Mouse (Mus musculus) lung, embryonic 15.5 days (tissue): ENCODE results near the gene Aldh3a1. TPM values are rescaled to one million over a fixed set of nuclear protein-coding genes. Genes with fewer than 3 reads are reported as not detected.

Experiments
- ATAC-seq: fragments of 200-750 bp; cut with Nextera tagmentation; 2 replicates; pipeline ENCODE4 v1.8.0; 2017; ENCODE audit warnings: moderate number of reproducible peaks, borderline replicate concordance; ENCODE audit not compliant: low FRiP score, low TSS enrichment; ENCODE audit errors: extremely low read depth
- H3K27ac ChIP-seq: fragments of 300-500 bp; sonication (generic); 2 replicates; pipeline ENCODE4 v1.5.1; 2015; ENCODE audit warnings: moderate library complexity, mild to moderate bottlenecking, inconsistent platforms
- H3K27me3 ChIP-seq: fragments of 300-500 bp; sonication (generic); 2 replicates; pipeline ENCODE4 v1.6.1; 2015; ENCODE audit warnings: inconsistent platforms
- H3K36me3 ChIP-seq: fragments of 300-500 bp; sonication (generic); 2 replicates; pipeline ENCODE4 v1.6.1; 2015; ENCODE audit warnings: inconsistent platforms
- H3K4me1 ChIP-seq: fragments of 300-500 bp; sonication (generic); 2 replicates; pipeline ENCODE4 v1.6.1; 2015; ENCODE audit warnings: inconsistent platforms
- H3K4me2 ChIP-seq: fragments of 300-500 bp; sonication (generic); 2 replicates; pipeline ENCODE4 v1.6.1; 2015; ENCODE audit warnings: inconsistent platforms, mild to moderate bottlenecking, moderate library complexity
- H3K4me3 ChIP-seq: fragments of 300-500 bp; sonication (generic); 2 replicates; pipeline ENCODE4 v1.5.1; 2015; ENCODE audit warnings: mild to moderate bottlenecking, inconsistent platforms
- H3K9ac ChIP-seq: fragments of 300-500 bp; sonication (generic); 2 replicates; pipeline ENCODE4 v1.6.1; 2015; ENCODE audit warnings: inconsistent platforms
- H3K9me3 ChIP-seq: fragments of 300-500 bp; sonication (generic); 2 replicates; pipeline ENCODE4 v1.6.1; 2016; ENCODE audit warnings: inconsistent platforms
- WGBS: fragments of 180-500 bp; shearing (Covaris S2); methylation state at CpG from one replicate; pipeline ENCODE4 v1.1.7; 2015; 5-methylcytosine and 5-hydroxymethylcytosine counted together
- polyA plus RNA-seq: library from polyadenylated mRNA; unstranded; fragments of >200 nt; fragmentation: Nextera tagmentation; extraction: Ambion mirVana; gene quantifications from 2 replicates; pipeline ENCODE4 v1.2.1, GENCODE M21; 2015

Gene Aldh3a1
- polyA plus RNA-seq, 1 experiment from 2014 or later, result 0.22 TPM

DNA sequence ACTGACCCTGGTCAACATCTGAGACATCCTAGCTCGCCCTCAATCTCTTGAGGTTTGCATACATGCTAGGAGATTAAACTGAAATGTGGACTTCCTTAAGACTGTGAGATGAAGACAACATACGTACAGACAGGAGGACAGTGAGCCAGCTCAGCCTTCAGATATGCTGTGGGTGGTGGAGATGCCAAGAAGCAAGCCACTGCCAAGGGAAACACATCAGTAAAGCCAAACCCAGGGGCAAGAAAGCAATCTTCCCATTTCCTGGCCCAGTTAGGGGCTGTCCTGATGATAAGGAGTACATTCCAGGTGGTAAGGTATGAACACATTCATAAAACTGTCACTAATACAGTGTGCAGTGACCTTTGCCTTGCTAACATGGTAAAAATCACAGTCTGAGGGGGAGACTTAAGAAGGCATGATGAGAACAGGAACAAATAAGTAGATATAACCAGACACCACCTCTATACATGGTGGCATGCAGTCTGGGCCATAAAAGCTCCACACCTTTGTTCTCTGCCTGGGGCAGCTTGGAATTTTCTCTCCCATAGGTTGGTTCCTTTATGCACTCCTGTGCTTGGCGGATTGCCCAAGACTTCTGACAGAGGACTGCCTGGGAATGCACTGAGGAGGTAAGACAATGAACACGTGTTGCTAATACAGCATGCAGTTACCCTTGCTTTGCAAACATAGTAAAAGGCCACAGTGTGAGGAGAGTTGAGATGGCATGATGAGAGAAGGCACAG is 7.5 kb upstream of the Aldh3a1 start:
- 59% methylated on average over 4 of the region's 4 CpGs for WGBS
- peaks cover 8% of the 10 kb centered on the region; the same call in 1 of the 2 replicates for H3K4me1 ChIP-seq
- H3K9ac ChIP-seq, result no peak overlapping the region
- H3K4me2 ChIP-seq, result no peak overlapping the region
- no peaks in the 10 kb centered on the region for H3K9me3 ChIP-seq
- no peaks in the 10 kb centered on the region for H3K36me3 ChIP-seq
- H3K4me3 ChIP-seq, result no peak overlapping the region
- no peak overlapping the region for H3K27ac ChIP-seq
- H3K27me3 ChIP-seq, result no peaks in the 10 kb centered on the region
- ATAC-seq, result no peak; the same call in 1 of the 2 replicates

DNA sequence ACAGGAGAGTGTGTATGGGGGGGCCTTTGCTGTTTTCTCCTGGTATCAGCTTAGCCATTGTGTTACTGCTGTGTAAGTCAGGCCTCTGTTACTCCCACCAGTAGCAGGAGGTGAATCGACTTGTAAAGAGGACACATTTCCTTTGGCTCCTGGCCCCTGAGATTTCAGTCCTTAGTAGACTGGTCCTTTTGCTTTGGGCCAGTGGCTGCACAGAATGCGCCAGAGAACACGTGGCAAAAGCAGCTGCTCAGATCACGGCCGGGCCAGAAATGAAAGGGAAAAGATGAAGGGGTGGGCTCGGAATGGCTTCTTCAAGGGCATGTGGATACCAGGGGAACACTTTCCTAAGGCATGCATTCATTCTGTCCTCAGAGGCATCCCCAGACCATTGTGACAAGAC is 5.2 kb upstream of the Aldh3a1 start:
- peaks cover under 1% of the 10 kb centered on the region; the same call in 1 of the 2 replicates for H3K4me1 ChIP-seq
- no peaks in the 10 kb centered on the region for H3K9me3 ChIP-seq
- H3K4me2 ChIP-seq, result no peak overlapping the region
- H3K9ac ChIP-seq, result no peak overlapping the region
- no peaks in the 10 kb centered on the region for H3K27me3 ChIP-seq
- WGBS, result 79% methylated on average over 6 of the region's 6 CpGs
- H3K4me3 ChIP-seq, result no peak overlapping the region
- H3K36me3 ChIP-seq, result no peaks in the 10 kb centered on the region
- no peak for ATAC-seq
- H3K27ac ChIP-seq, result no peak overlapping the region

GRCm38 (mm10) chr11:61202810-61203209 is 4.5 kb upstream of the Aldh3a1 start:
- no peak overlapping the region for H3K27ac ChIP-seq
- WGBS, result 66% methylated on average over 2 of the region's 2 CpGs
- no peak overlapping the region for H3K4me3 ChIP-seq
- no peak overlapping the region for H3K4me2 ChIP-seq
- H3K36me3 ChIP-seq, result no peaks in the 10 kb centered on the region
- H3K9ac ChIP-seq, result no peak overlapping the region
- no peaks in the 10 kb centered on the region for H3K9me3 ChIP-seq
- no peaks in the 10 kb centered on the region for H3K27me3 ChIP-seq
- no peak for ATAC-seq
- peaks cover 6% of the 10 kb centered on the region; the same call in 1 of the 2 replicates for H3K4me1 ChIP-seq

DNA sequence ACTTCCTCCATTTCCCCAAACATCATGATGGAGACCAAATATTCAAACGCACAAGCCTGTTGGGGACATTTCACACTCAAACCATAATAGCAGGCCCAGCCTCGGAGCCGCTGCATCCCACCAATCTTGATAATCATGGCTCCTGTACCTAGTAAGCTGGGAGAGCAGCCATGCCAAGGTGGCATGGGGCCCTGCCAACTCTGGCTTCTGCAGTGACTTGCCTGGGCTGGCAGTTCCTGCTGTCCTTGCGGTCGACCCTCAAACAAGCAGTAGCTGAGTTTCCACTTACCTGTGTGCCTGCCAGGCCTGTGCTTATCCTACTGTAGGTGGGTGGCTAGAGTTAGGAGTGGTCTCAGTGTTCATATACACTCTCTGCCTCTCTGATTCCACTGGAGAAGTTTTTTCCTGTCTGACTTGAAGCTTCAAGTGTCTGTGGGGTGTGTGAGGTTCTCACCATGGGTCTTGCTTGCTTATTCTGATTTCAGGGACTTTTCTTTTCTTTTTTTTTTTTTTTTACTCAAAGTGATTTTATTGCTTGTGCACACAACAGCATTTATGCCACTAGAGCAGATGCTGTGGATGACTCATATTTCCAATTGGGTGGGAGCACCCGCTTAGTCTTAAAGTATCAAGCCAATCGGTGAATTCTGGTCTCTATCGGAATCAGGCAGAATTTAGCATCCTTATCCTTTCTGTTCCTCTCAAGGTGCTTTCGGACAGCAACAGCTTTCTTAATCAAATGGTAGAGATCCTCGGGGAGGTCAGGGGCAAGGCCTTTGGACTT is 2.0 kb upstream of the Aldh3a1 start:
- H3K9ac ChIP-seq, result no peak overlapping the region
- H3K27ac ChIP-seq, result no peak overlapping the region
- ATAC-seq, result no peak
- H3K36me3 ChIP-seq, result no peaks in the 10 kb centered on the region
- 93% methylated on average over 10 of the region's 10 CpGs for WGBS
- peaks cover 7% of the 10 kb centered on the region; the same call in 1 of the 2 replicates for H3K4me1 ChIP-seq
- no peaks in the 10 kb centered on the region for H3K27me3 ChIP-seq
- no peak overlapping the region for H3K4me3 ChIP-seq
- H3K9me3 ChIP-seq, result no peaks in the 10 kb centered on the region
- H3K4me2 ChIP-seq, result no peak overlapping the region

DNA sequence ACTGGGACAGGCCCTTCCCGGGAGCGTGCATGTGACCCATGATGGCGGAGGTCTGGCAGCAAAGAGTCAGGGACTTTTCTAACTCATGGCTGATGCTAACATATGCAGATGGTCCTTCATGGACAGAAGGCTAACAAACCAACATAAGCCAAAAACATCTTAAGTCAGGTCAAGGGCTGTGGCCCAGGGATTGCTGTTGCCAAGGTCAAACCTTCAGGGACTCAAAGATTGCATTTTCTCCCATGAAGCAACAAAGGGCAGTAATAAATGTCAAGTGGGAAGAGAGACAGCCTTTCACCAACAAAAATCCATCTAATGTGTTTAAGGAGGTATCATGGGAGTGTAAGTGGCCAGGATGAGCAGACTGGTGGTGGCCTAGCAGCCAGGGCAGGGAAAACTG is 1.2 kb upstream of the Aldh3a1 start:
- H3K4me3 ChIP-seq, result no peak overlapping the region
- H3K9me3 ChIP-seq, result no peaks in the 10 kb centered on the region
- no peak overlapping the region for H3K9ac ChIP-seq
- no peak overlapping the region for H3K4me2 ChIP-seq
- 91% methylated on average over 3 of the region's 3 CpGs for WGBS
- peaks cover 7% of the 10 kb centered on the region; the same call in 1 of the 2 replicates for H3K4me1 ChIP-seq
- no peak overlapping the region for H3K27ac ChIP-seq
- ATAC-seq, result no peak
- no peaks in the 10 kb centered on the region for H3K36me3 ChIP-seq
- peaks cover 2% of the 10 kb centered on the region; the same call in 1 of the 2 replicates for H3K27me3 ChIP-seq

DNA sequence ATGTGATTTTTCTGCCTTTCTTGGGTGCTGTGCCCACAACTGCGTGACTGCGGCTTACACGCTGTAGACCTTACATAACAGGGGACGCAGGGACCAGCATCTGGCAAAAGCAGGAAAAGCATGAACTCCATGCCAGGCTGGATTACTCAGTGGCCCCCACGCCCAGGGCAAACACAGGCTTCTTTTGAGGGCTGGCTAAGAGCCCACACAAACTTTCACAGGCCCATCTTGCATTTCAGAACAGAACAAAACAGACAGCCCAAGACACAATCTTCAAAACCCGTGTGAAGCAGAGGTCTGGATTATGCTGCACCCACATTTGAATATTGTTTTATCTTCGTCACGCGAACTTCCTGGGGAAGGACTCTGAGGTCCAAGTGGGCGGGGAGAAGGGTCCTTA is 979 bp downstream of the Aldh3a1 start:
- no peak for ATAC-seq
- peaks cover 7% of the 10 kb centered on the region; the same call in 1 of the 2 replicates for H3K4me1 ChIP-seq
- no peaks in the 10 kb centered on the region for H3K9me3 ChIP-seq
- 61% methylated on average over 10 of the region's 10 CpGs for WGBS
- H3K4me2 ChIP-seq, result no peak overlapping the region
- no peak overlapping the region for H3K9ac ChIP-seq
- H3K4me3 ChIP-seq, result no peak overlapping the region
- H3K27me3 ChIP-seq, result peaks cover 24% of the 10 kb centered on the region
- H3K36me3 ChIP-seq, result no peaks in the 10 kb centered on the region
- no peak overlapping the region for H3K27ac ChIP-seq

DNA sequence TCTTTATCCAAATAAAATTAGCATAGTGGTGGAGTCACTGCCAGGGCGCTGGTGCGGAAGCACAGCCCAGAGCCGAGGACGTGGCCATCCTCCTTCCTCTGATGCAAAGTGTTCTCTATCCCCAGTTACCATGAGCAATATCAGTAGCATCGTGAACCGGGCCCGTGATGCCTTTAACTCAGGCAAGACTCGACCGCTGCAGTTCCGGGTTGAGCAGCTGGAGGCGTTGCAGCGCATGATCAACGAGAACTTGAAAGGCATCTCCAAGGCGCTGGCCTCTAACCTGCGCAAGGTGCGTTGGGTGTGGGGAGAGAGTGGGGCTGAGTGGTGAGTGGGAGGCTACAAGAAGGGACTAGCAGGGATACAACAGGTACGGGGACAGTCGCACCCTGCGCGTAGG is 4.8 kb downstream of the Aldh3a1 start:
- Histone ChIP-seq H3K27me3 (peaks cover 24% of the 10 kb centered on the region), H3K9ac (no peak overlapping the region), H3K4me1 (peaks cover 7% of the 10 kb centered on the region; the same call in 1 of the 2 replicates), H3K4me2 (no peak overlapping the region), H3K27ac (no peak overlapping the region), H3K36me3 (no peaks in the 10 kb centered on the region), H3K9me3 (no peaks in the 10 kb centered on the region), H3K4me3 (no peak overlapping the region)
- 31% methylated on average over 20 of the region's 20 CpGs for WGBS
- ATAC-seq, result no peak

- Histone ChIP-seq H3K4me2 (no peak overlapping the region), H3K4me1 (no peaks in the 10 kb centered on the region), H3K9me3 (no peaks in the 10 kb centered on the region), H3K9ac (no peak overlapping the region), H3K4me3 (no peak overlapping the region), H3K27ac (no peak overlapping the region), H3K36me3 (no peaks in the 10 kb centered on the region), H3K27me3 (peaks cover 23% of the 10 kb centered on the region)
- no peak for ATAC-seq
- 74% methylated on average over 3 of the region's 3 CpGs for WGBS
These were observed 8.6 kb downstream of the Aldh3a1 start for GRCm38 (mm10) chr11:61215936-61216335.

DNA sequence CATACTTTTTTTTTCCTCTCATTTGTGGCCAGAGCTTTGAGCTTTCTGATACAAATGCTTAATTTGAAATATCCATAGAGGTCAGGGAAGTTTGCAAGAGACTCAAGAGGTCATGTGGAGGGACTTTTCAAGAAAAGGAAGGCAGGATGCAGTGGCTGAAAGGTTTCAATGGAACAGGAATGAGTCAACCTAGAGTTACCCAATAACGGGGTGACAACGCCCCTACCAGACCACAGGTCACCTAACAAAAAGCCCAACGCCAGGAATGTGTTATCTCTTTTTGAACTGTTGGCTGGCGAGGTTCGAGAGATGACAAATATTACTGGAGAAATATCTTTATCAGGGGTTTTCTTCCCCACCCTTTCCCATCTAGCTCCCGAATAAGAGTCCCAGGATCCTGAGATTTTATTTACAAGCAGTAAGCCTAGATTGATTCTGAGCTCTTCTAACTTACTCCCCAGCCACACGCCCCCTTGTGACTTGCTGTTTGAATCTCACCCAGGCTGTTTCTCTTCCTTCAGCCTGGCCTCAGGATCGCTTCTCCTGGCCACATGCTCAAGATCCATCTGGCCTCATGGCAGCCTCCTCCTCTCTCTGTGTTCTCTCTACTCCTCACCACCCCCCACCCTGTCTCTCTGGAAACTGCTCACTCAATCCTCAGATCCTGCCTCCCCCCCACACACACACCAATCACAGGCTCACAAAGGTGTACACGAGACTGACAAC is 13.0 kb downstream of the Aldh3a1 start:
- H3K27ac ChIP-seq, result no peak overlapping the region
- H3K4me2 ChIP-seq, result no peak overlapping the region
- no peak overlapping the region for H3K4me3 ChIP-seq
- WGBS, result 45% methylated on average over 9 of the region's 9 CpGs
- H3K9ac ChIP-seq, result no peak overlapping the region
- ATAC-seq, result no peak
- H3K9me3 ChIP-seq, result no peaks in the 10 kb centered on the region
- H3K27me3 ChIP-seq, result no peaks in the 10 kb centered on the region
- no peaks in the 10 kb centered on the region for H3K4me1 ChIP-seq
- H3K36me3 ChIP-seq, result no peaks in the 10 kb centered on the region

- Histone ChIP-seq H3K9me3 (no peaks in the 10 kb centered on the region), H3K27ac (no peak overlapping the region), H3K36me3 (no peaks in the 10 kb centered on the region), H3K9ac (no peak overlapping the region), H3K4me1 (peaks cover 8% of the 10 kb centered on the region; the same call in 1 of the 2 replicates), H3K27me3 (no peaks in the 10 kb centered on the region), H3K4me3 (no peak overlapping the region), H3K4me2 (no peak overlapping the region)
- no peak for ATAC-seq
- 72% methylated on average over 1 of the region's 1 CpGs for WGBS
These were observed 14.7 kb downstream of the Aldh3a1 start for GRCm38 (mm10) chr11:61222007-61222406.

GRCm38 (mm10) chr11:61222971-61223745 is 15.8 kb downstream of the Aldh3a1 start:
- H3K27ac ChIP-seq, result no peak overlapping the region
- H3K4me2 ChIP-seq, result no peak overlapping the region
- 83% methylated on average over 9 of the region's 9 CpGs for WGBS
- H3K4me1 ChIP-seq, result peaks cover 8% of the 10 kb centered on the region; the same call in 1 of the 2 replicates
- no peak for ATAC-seq
- H3K9me3 ChIP-seq, result no peaks in the 10 kb centered on the region
- H3K27me3 ChIP-seq, result no peaks in the 10 kb centered on the region
- H3K36me3 ChIP-seq, result no peaks in the 10 kb centered on the region
- no peak overlapping the region for H3K9ac ChIP-seq
- H3K4me3 ChIP-seq, result no peak overlapping the region
